Mouse (Mus musculus): ENCODE measurements around the gene Eln. TPM values are rescaled to one million over a fixed set of nuclear protein-coding genes. Genes with fewer than 3 reads are reported as not detected.

The Eln gene
- total and polyA plus RNA-seq, 3 experiments: not detected

DNA sequence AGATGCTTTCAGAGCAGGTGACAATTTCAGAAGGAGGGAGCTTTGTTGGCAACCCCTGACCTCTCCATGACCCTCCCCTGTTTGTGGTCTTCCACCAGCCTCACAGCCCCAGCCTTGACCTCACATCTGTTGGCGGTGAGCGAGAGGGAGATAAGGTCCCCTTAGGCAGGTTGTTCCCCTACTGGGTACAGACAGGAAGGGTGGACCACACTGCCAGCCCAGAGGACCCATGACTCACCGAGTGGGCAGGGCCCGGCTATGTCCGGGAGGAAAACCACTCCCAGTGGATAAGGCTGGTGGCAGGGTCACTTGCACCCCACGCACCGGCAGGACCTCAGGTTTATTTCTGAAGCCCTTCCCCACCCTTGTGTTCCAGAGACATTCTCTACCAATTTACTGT, 22.1 kb upstream of the Eln start:
- Histone ChIP-seq H3K27ac (ENCODE audit: insufficient read depth, low read depth) (no peak overlapping the region), H3K4me1 (ENCODE audit: control insufficient read depth in 1 of 2, insufficient read depth in 2 of 2) (peaks cover 0 to 15% of the 10 kb centered on the region in 2 experiments; a peak in 2 of 4 replicates), H3K4me2 (ENCODE audit: insufficient read depth, low read depth, poor library complexity, severe bottlenecking) (no peak overlapping the region), H3K4me3 (replicated peaks in 1 of 3; ENCODE audit: low read depth in 2 of 3, low read length in 2 of 3, poor library complexity in 1 of 3) (no peak overlapping the region), H3K79me2 (replicated peaks; ENCODE audit: control insufficient read depth, extremely low read depth, insufficient read depth, poor library complexity, severe bottlenecking) (no peaks in the 10 kb centered on the region), H3K9ac (ENCODE audit: insufficient read depth, low read depth) (no peak overlapping the region), H3K27me3 (replicated peaks) (peaks cover 83% of the 10 kb centered on the region), H3K36me3 (replicated peaks in 1 of 2; ENCODE audit: control insufficient read depth in 1 of 2, insufficient read depth in 1 of 2, low read length in 1 of 2) (no peaks in the 10 kb centered on the region), H3K9me3 (replicated peaks; ENCODE audit: low read length) (peaks cover 8% of the 10 kb centered on the region)
- no peak for DNase-seq (ENCODE audit: extremely low read depth)
- dilution Hi-C loops (cut with MboI; ENCODE audit: extremely low pct_ligation_motif_present, extremely low pct_unique_long_range_greater_than_20kb, low sequenced_read_pairs) (no loop called here), in situ Hi-C loops (cut with MboI; ENCODE audit: low pct_ligation_motif_present, low pct_unique_long_range_greater_than_20kb, low sequenced_read_pairs) (no loop called here)
- TF ChIP-seq EP300 (IDR thresholded peaks at IDR 0.05; ENCODE audit: low read length) (no peak), ZC3H11A (IDR thresholded peaks at IDR 0.05; ENCODE audit: low read depth, low read length) (no peak), MEF2A (IDR thresholded peaks at IDR 0.05; ENCODE audit: borderline replicate concordance, low read depth, low read length) (no peak), USF1 (IDR thresholded peaks at IDR 0.05; ENCODE audit: low read depth, low read length) (no peak), MAX (IDR thresholded peaks at IDR 0.05; ENCODE audit: low read length) (no peak)

DNA sequence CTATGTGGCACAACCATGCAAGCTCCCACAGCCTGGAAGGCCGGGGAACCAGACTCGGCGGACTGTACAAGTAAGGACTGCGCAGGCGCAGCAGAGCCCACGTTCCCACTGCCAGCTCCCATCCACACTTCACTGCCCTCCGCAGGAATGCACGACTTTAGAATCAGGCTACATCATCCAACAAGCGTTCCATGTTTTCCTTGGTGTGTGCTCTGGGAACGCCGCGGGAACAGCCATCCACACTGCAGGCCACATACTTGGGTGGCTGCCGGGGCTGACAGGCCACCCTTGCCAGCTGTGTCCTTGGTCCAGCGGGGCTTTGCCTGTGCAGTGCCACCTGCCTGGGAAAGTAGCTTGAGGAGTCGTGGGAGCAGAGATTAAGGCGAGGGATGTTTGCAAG, 18.3 kb upstream of the Eln start:
- no peak for TF ChIP-seq CTCF (conservative IDR thresholded peaks at IDR 0.05 in 1 of 2, IDR thresholded peaks at IDR 0.05 in 1 of 2; ENCODE audit: low read depth in 2 of 2, low read length in 2 of 2)
- TF ChIP-seq TBP (conservative IDR thresholded peaks at IDR 0.05; ENCODE audit: low read depth, low read length): no peak
- no peak for TF ChIP-seq RCOR1 (conservative IDR thresholded peaks at IDR 0.05; ENCODE audit: low read depth, low read length)
- TF ChIP-seq MYC (IDR thresholded peaks at IDR 0.05; ENCODE audit: low read depth, low read length): no peak
- TF ChIP-seq ELF1 (IDR thresholded peaks at IDR 0.05; ENCODE audit: low read depth, low read length): no peak
- TF ChIP-seq USF1 (IDR thresholded peaks at IDR 0.05; ENCODE audit: low read depth, low read length): no peak
- no peak for TF ChIP-seq CHD2 (IDR thresholded peaks at IDR 0.05; ENCODE audit: low read length)
- no peak for TF ChIP-seq MAFK (IDR thresholded peaks at IDR 0.05; ENCODE audit: insufficient replicate concordance, low read length)
- TF ChIP-seq CHD1 (IDR thresholded peaks at IDR 0.05; ENCODE audit: low read depth, low read length): no peak
- no peak for TF ChIP-seq USF2 (conservative IDR thresholded peaks at IDR 0.05; ENCODE audit: low read depth, low read length)
- TF ChIP-seq SMC3 (IDR thresholded peaks at IDR 0.05; ENCODE audit: low read depth, low read length): no peak
- TF ChIP-seq NELFE (IDR thresholded peaks at IDR 0.05; ENCODE audit: low read depth, low read length): no peak
- no peak for TF ChIP-seq MXI1 (IDR thresholded peaks at IDR 0.05; ENCODE audit: low read depth, low read length)
- no peak for TF ChIP-seq JUN (IDR thresholded peaks at IDR 0.05; ENCODE audit: insufficient read depth, low read depth, low read length)
- no peak for TF ChIP-seq MAZ (IDR thresholded peaks at IDR 0.05; ENCODE audit: low read depth, low read length)
- no peak for TF ChIP-seq POLR2AphosphoS2 (IDR thresholded peaks at IDR 0.05; ENCODE audit: low read depth, low read length)
- no peak for TF ChIP-seq E2F4 (IDR thresholded peaks at IDR 0.05; ENCODE audit: insufficient replicate concordance, low read depth, low read length)
- TF ChIP-seq POLR2A (IDR thresholded peaks at IDR 0.05; ENCODE audit: low read depth, low read length): no peak
- no peak for TF ChIP-seq IRF4 (IDR thresholded peaks at IDR 0.05; ENCODE audit: low read depth, low read length)
- TF ChIP-seq KAT2A (IDR thresholded peaks at IDR 0.05; ENCODE audit: insufficient replicate concordance, low read length): no peak
- in situ Hi-C loops (cut with MboI; ENCODE audit: low pct_ligation_motif_present, low pct_unique_long_range_greater_than_20kb, low sequenced_read_pairs) (no loop called here), dilution Hi-C loops (cut with MboI; ENCODE audit: extremely low pct_ligation_motif_present, extremely low pct_unique_long_range_greater_than_20kb, low sequenced_read_pairs) (no loop called here)

More for the DNA sequence above, 18.3 kb upstream of the Eln start:
- Histone ChIP-seq H3K36me3 (replicated peaks in 1 of 2; ENCODE audit: control insufficient read depth in 1 of 2, insufficient read depth in 1 of 2, low read length in 1 of 2) (no peaks in the 10 kb centered on the region), H3K9me3 (replicated peaks; ENCODE audit: low read length) (no peaks in the 10 kb centered on the region), H3K79me2 (replicated peaks; ENCODE audit: control insufficient read depth, extremely low read depth, insufficient read depth, poor library complexity, severe bottlenecking) (no peaks in the 10 kb centered on the region), H3K9ac (ENCODE audit: insufficient read depth, low read depth) (no peak overlapping the region), H3K4me2 (ENCODE audit: insufficient read depth, low read depth, poor library complexity, severe bottlenecking) (no peak overlapping the region), H3K27ac (ENCODE audit: insufficient read depth, low read depth) (no peak overlapping the region), H3K4me1 (ENCODE audit: control insufficient read depth in 1 of 2, insufficient read depth in 2 of 2) (peaks cover 0 to 15% of the 10 kb centered on the region in 2 experiments; a peak in 2 of 4 replicates), H3K27me3 (replicated peaks) (peaks cover 88% of the 10 kb centered on the region), H3K4me3 (replicated peaks in 1 of 3; ENCODE audit: low read depth in 2 of 3, low read length in 2 of 3, poor library complexity in 1 of 3) (no peak overlapping the region)
- DNase-seq (ENCODE audit: extremely low read depth): no peak

Measured in CH12.LX (cell line).